Mouse (Mus musculus) CD4-positive naive resting alpha-beta T cell, adult 76 days (primary cell): ENCODE measurements around the gene Ankrd2. TPM values are rescaled to one million over a fixed set of nuclear protein-coding genes. Genes with fewer than 3 reads are reported as not detected.

Experiments used
- total RNA-seq: library from RNA; stranded (reverse); gene quantifications from one replicate; pipeline ENCODE4 v1.2.4, GENCODE M21; 2023

The Ankrd2 gene
- not detected for total RNA-seq

DNA sequence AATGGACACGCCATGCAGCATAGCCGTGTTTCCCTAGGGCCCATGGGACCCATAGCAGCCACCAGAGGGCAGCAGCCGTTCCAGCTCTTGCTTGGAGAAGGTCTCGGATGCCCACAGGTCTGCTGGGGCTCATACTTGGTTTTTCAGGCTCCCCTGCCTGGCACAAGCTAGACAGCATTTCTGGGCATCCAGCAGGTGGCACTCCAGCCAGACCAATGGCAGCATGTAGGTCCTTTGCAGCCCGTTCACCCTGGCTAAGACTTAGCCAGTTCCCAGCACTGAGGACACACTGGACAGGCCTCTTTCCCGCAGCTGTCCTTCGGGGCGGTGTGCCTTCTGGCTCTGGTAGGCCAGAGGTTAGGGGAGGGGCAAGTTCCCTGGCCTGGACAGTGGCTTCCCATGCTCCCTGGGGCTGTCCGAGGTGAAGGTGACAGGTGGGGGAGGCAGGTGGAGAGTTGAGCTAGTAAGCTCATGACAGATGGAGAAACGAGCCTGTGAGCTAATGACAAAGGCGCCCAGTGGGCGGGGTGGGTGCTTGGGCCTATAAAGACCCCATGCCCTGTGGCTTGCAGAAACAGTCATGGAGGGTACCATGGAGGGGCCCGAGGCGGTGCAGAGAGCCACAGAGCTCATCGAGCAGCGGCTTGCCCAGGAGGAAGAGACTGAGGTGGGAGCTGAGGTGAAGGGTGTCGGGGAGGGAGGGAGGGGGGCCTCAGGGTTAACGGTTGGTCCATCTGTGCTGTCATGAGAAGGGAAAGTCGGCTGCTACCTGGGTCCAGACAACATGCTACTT is at the start of gene Ankrd2:
Ankrd2 (plus strand) TSS at position 545 of the 793 bp plus-strand sequence.

DNA sequence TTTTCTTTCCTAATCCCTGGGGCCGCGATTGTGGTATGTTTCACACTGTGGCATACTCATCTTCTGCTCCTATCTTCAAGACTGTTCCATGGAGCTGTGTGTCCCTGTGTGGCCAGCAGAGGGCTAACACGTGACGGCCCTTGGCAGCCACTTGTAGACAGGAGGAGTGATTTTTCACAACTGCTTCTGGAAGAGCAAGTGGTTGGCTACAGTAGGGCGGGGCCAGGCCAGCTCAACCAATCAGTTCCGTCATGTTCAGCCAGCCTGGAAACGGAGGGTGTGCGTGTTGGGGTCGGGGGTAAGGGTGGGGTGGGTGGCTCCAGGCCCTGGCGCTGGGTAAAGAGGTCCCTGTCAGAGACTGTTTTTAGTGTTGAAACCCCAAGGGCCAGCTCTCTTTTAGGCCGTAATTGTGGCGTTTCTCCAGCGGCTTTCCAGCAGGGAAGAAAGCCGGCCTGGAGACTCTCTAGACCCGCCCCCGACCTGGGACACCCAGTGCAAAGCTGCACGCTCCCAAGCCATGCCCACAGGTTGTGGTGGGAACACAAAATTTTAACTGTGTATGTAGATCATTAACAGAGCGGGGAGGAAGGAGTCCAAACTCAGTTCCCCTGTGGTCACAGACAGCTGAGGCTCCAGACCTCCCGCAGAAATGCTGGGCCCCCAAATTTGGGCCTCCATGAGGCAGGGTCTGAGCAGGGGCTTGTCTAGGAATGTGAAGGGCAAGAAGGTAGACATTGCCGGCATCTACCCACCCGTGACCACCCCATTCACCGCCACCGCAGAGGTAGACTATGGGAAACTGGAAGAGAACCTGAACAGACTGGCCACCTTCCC is 9.7 kb downstream of the Ankrd2 start, which contains the start of gene Hoga1:
Hoga1 (plus strand) TSS at position 342 of the 834 bp plus-strand sequence.

DNA sequence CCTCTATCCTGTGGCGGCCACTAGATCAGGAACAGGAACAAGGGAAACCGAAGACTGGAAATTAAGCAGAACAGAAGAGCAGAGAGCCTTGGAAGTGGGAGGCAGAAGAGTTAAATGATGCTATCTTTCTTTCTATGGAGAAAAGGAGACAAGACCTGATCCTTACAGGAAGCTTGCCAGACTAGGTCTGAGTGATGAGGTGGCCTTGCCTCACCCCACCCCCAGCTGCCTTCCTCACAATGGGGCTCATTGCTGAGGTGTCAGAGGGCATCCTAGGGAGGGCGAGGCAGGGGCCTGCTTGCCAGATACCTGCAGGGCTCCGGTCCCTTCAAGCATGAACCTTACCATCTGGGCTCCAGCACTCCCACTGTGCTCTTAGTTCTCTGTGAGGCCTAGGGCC is 16.1 kb downstream of the Ankrd2 start, which contains the start of gene 4933411K16Rik:
4933411K16Rik (plus strand) TSS at position 301 of the 400 bp plus-strand sequence.

DNA sequence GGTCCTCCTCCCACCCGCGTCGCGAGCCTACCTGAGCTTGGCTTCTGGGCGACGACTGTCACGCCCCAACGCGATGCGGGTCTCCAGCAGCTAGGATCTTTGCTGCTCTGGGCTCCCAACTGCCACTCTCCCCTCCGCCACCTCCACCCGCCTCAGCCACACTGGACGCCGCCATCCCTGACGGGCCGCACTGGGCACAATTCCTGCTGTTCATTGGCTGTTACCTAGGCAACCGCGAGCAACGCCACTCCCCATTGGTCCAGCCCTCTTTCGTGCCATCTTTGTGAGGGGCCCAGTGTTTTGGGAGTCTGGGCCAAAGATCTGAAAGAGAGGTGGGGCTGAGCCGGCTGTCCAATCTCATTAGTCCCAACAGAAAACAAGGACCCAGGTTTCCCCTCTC is 50.4 kb downstream of the Ankrd2 start, which contains the start of gene Morn4:
Morn4 (minus strand) TSS at position 192 of the 400 bp plus-strand sequence.

DNA sequence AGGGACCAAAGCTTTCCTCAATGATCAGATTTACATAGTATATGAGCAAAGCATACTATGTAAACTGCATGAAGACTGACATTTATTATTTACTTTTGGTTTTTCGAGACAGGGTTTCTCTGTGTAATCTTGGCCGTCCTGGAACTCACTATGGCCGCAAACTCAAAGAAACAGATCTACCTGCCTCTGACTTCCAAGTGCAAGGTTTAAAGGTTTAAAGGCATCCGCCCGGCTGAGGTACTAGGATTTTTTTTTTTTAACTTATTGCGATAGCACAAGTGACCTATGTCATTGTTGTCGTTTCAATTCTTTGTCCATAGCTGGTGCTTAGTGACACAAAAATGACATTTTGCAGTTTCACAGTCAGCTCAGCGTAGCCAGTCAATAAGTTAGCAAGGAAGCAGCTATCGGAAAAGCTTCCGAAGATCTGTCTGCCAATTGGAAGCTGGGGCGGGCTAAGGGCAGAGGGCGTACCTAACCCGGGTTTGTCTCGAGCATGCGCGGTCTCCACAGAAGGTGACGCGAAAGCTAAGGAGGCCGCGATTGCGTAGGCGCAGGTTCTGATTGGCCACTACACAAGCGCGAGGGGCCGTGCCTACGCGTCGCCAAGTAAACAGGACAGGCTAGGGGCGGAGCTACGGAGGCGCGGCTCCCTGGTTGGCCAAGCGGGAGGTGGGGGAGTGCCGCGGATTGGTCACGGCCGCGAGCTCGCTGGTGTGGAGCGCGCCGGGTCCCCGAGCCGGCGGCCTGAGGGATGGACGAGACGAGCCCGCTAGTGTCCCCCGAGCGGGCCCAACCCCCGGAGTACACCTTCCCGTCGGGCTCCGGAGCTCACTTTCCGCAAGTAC is 54.2 kb downstream of the Ankrd2 start, which contains the start of gene Pi4k2a:
Pi4k2a (plus strand) TSS at position 723 of the 848 bp plus-strand sequence.

Other genes with a start within 250 kb of the Ankrd2 start
- 1.7 TPM for gene Arhgap19, start 234.0 kb upstream of the Ankrd2 start, total RNA-seq
- 74.5 TPM for gene Frat1, start 206.0 kb upstream of the Ankrd2 start, total RNA-seq
- gene Frat2, start 187.9 kb upstream of the Ankrd2 start, total RNA-seq = 157 TPM
- gene Rrp12, start 139.8 kb upstream of the Ankrd2 start, total RNA-seq = 36.7 TPM
- 40.7 TPM for gene Pgam1, start 124.1 kb upstream of the Ankrd2 start, total RNA-seq
- gene Exosc1, start 102.6 kb upstream of the Ankrd2 start, total RNA-seq = 37.9 TPM
- 23.9 TPM for gene Zdhhc16, start 102.5 kb upstream of the Ankrd2 start, total RNA-seq
- gene Mms19, start 54.8 kb upstream of the Ankrd2 start, total RNA-seq = 106 TPM
- 6.7 TPM for gene Ubtd1, start 54.2 kb upstream of the Ankrd2 start, total RNA-seq
- not detected for gene Hoga1, start 9.6 kb downstream of the Ankrd2 start, total RNA-seq
- not detected for gene 4933411K16Rik, start 16.2 kb downstream of the Ankrd2 start, total RNA-seq
- not detected for gene Morn4, start 50.4 kb downstream of the Ankrd2 start, total RNA-seq
- gene Pi4k2a, start 54.5 kb downstream of the Ankrd2 start, total RNA-seq = 54.0 TPM
- gene Avpi1, start 93.1 kb downstream of the Ankrd2 start, total RNA-seq = 9.9 TPM
- gene Marveld1, start 111.4 kb downstream of the Ankrd2 start, total RNA-seq = 10.6 TPM
- gene Zfyve27, start 128.0 kb downstream of the Ankrd2 start, total RNA-seq = 73.4 TPM
- not detected for gene Sfrp5, start 166.3 kb downstream of the Ankrd2 start, total RNA-seq
- not detected for gene Golga7b, start 211.6 kb downstream of the Ankrd2 start, total RNA-seq